Mouse (Mus musculus) embryonic fibroblast, embryonic 13.5 days (primary cell): ENCODE data around the gene Aff4.

Experiments
- CTCF ChIP-seq: IDR thresholded peaks from 2 replicates; pipeline ENCODE4 v1.5.1; 2011; ENCODE audit warnings: mild to moderate bottlenecking, control low read depth, low read length, moderate library complexity, borderline replicate concordance; ENCODE audit not compliant: insufficient read depth
- POLR2A ChIP-seq: IDR thresholded peaks from 2 replicates; pipeline ENCODE4 v1.6.1; 2011; ENCODE audit warnings: low read depth, mild to moderate bottlenecking, control low read depth, low read length, moderate library complexity

- no peak for TF ChIP-seq POLR2A
- TF ChIP-seq CTCF = no peak
Observed at GRCm38 (mm10) chr11:53336924-53337323, 13.7 kb upstream of the Aff4 start.
